Mouse (Mus musculus) frontal cortex, postnatal 14 days (tissue): ENCODE results near the gene Gxylt1.
A peak's percentile ranks its signal among the peaks of the same experiment; 100 is the strongest.
"Not testable (repeated sequence)": the region's sequence is repeated elsewhere in the genome, so short reads cannot be mapped to it uniquely, and the experiment has no call there.

Source experiments
- DNase-seq, 2 experiments: peaks; one replicate each; pipeline ENCODE4 v3.0.0; 2022; ENCODE audit warnings: low spot score in 2 of 2

Gene Gxylt1

GRCm38 (mm10) chr15:93274679-93275583 lies at the start of gene Gxylt1:
TSS of gene Gxylt1 (minus strand) at chr15:93275179.
- peak; percentile 98 to 100 for DNase-seq

GRCm38 (mm10) chr15:93318781-93319180 lies 43.8 kb upstream of the Gxylt1 start:
- DNase-seq: no peak

GRCm38 (mm10) chr15:93310304-93310703 lies 35.3 kb upstream of the Gxylt1 start:
- not testable (repeated sequence) for DNase-seq

- DNase-seq: no peak
These were observed 23.2 kb upstream of the Gxylt1 start for GRCm38 (mm10) chr15:93298197-93298596.

- no peak for DNase-seq
These were observed 19.5 kb upstream of the Gxylt1 start for GRCm38 (mm10) chr15:93294483-93294882.

- no peak for DNase-seq
These were observed 13.3 kb upstream of the Gxylt1 start for GRCm38 (mm10) chr15:93288321-93288720.

GRCm38 (mm10) chr15:93287628-93288027 lies 12.6 kb upstream of the Gxylt1 start:
- no peak for DNase-seq

GRCm38 (mm10) chr15:93285244-93285643 lies 10.3 kb upstream of the Gxylt1 start:
- DNase-seq: no peak

GRCm38 (mm10) chr15:93284326-93284725 lies 9.3 kb upstream of the Gxylt1 start:
- DNase-seq: no peak

GRCm38 (mm10) chr15:93283349-93283748 lies 8.4 kb upstream of the Gxylt1 start:
- DNase-seq: no peak

GRCm38 (mm10) chr15:93276276-93276675 lies 1.3 kb upstream of the Gxylt1 start:
- peak in 1 of 2 experiments; percentile 7 for DNase-seq

- DNase-seq: no peak
These were observed 644 bp upstream of the Gxylt1 start for GRCm38 (mm10) chr15:93275623-93276022.

GRCm38 (mm10) chr15:93273788-93274678 lies 946 bp downstream of the Gxylt1 start:
- DNase-seq: no peak

GRCm38 (mm10) chr15:93272948-93273347 lies 2.0 kb downstream of the Gxylt1 start:
- DNase-seq: no peak

- no peak for DNase-seq
These were observed 4.6 kb downstream of the Gxylt1 start for GRCm38 (mm10) chr15:93270289-93270855.

GRCm38 (mm10) chr15:93269572-93269971 lies 5.4 kb downstream of the Gxylt1 start:
- no peak for DNase-seq

GRCm38 (mm10) chr15:93268001-93268400 lies 7.0 kb downstream of the Gxylt1 start:
- DNase-seq: no peak

GRCm38 (mm10) chr15:93267479-93267878 lies 7.5 kb downstream of the Gxylt1 start:
- no peak for DNase-seq

GRCm38 (mm10) chr15:93266361-93266760 lies 8.6 kb downstream of the Gxylt1 start:
- DNase-seq: no peak

GRCm38 (mm10) chr15:93265728-93266127 lies 9.3 kb downstream of the Gxylt1 start:
- peak in 1 of 2 experiments; percentile 52 for DNase-seq

- no peak for DNase-seq
These were observed 9.7 kb downstream of the Gxylt1 start for GRCm38 (mm10) chr15:93265231-93265630.

GRCm38 (mm10) chr15:93264221-93264620 lies 10.8 kb downstream of the Gxylt1 start:
- DNase-seq: no peak
